Mouse (Mus musculus) megakaryocyte-erythroid progenitor cell, adult 5-6 weeks (primary cell): ENCODE results near the gene Lhx2. TPM values are rescaled to one million over a fixed set of nuclear protein-coding genes. Genes with fewer than 3 reads are reported as not detected.

ENCODE experiments used
- ATAC-seq: replicated peaks from 2 replicates; pipeline ENCODE4 v1.8.0; 2016; ENCODE audit warnings: mild to moderate bottlenecking, inconsistent platforms; ENCODE audit not compliant: severe bottlenecking, poor library complexity, low FRiP score, low TSS enrichment
- total RNA-seq, 2 experiments: library from RNA; stranded (forward) in 1 of 2; stranded (reverse) in 1 of 2; fragments of 200-1000, 215-1000 nt in 1 of 2; fragments of >200 nt in 1 of 2; fragmentation: Nextera tagmentation in 1 of 2; gene quantifications; 2 replicates each; pipeline ENCODE4 v1.2.3; 2014 to 2017

Gene Lhx2
- total RNA-seq, 2 experiments from 2014 or later = not detected

DNA sequence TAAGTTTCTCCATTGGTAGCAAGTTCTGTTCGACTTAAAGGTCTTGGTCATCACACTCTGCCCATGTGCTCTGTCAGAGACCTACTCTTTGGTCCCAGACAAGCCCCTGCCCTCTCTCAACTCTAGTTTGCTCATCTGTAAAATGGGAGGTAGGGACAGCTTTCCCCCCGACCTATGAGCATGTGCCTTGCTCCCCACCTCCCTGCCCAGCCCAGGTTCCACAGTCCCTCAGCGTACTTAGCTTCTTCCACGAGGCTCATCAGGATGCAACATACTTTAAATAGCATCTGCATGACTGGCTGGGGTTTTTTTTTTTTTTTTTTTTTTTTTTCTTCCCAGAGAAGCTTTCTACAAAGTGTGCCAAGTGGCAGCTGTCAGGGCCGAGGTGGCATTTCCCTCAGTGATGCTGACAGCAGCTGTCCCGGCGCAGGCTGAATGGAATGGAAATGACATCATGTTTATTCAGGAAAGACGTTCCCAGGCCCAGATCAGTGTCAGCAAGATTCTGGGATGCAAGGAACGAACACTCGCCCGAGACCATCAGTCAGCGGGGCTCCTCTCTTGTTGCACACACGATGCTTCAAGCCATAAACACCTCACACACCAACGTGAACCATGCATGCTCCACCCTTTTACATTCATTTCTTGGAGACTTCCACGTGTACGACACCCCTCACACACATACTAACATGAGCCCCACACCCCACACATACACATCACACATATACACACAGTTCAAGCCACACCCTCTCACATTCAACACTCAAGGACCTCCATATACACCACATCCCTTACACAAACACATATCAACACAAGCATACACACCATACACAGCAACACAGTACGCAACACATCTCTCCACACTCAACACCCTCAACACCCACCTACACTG is 56.1 kb downstream of the Lhx2 start:
- no peak for ATAC-seq

DNA sequence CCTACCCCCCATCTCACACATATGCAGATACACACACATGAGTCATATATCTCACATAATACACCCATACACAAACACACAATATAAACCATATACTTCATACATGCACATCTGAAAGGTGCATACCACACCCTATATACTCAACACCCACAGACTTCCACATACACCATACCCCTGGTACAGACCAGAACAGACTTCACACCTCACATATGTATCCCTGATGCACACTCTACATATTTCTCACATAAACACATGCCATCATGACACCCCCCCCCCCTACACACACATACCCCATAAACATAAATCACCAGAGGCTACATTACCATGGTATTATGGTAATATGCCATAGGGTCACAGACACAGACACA is 56.8 kb downstream of the Lhx2 start:
- ATAC-seq = no peak

DNA sequence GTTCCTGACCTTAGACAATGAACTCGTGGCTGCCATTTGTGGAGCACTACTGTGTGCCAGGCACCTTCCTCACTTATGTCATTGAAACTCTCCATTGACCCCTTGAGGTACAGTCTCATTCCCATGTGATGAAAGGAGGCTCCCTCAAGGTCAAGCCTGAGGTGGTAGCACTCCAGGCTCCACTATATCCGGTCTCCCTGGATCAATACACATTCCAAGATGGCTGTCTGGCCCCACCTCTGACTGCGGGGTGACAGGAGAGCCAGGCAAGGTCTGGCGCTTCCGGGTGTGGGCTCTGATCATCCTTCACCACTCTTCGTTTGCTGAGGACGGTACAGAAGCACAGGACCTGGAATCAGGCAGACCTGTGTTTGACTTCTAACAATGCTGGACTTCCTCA is 58.2 kb downstream of the Lhx2 start:
- ATAC-seq = no peak

DNA sequence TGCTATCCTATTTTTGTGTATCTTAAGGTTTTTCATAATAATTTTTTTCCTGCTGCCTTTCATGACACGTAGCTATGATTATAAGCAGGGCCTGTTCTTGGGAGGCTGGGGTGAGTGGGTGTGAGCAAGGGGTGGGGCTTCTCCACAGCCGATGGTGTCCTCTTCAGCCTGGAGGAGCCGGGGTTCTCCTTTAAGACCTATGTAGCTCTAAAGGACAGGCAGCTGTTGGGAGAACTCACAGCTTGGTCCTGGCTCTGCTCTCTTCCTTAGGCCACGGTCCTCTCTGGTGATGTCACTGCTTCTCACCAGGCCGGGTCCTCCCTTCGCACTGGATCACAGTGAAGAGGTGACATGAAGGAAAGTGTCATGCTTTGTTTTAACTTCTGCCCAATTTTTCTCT is 58.8 kb downstream of the Lhx2 start:
- no peak for ATAC-seq

DNA sequence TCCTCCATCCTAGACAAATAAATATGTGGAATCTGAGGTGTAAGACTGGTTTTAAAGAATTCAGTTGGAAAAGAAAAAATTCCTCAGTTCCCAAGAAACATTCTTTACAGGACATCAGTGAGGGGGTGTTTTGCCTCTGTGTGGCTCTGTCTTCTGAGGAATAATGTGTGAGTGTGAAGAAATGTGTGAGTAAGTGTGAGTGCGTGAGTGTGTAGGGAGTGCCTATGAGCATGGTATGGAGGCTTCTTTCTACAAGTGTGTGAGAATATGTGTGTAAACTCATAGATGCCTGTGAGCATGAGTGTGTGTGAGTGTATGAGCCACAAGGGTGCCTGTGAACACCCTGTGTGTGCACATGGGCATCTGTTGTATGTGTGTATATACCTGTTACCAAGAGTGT is 63.5 kb downstream of the Lhx2 start:
- ATAC-seq = no peak

DNA sequence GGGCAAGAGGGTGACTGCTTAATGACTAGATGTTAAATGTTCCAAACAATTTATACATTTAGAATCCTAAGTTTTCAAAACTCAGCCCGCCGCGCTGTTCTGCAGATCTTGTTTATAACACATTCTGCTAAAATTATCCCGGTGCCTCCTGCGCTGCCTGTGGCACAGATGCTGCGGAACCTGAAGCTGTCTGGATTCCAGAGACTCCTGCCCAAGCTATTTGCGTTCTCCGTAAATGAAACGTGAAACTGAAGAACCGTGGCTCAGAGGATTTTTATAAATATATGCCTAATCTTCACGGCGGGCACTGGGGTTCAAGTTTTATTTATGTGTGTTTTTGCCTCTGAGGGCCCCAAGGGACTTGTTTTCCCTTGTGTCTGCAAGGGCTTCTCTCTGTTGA is 64.2 kb downstream of the Lhx2 start:
- no peak for ATAC-seq

DNA sequence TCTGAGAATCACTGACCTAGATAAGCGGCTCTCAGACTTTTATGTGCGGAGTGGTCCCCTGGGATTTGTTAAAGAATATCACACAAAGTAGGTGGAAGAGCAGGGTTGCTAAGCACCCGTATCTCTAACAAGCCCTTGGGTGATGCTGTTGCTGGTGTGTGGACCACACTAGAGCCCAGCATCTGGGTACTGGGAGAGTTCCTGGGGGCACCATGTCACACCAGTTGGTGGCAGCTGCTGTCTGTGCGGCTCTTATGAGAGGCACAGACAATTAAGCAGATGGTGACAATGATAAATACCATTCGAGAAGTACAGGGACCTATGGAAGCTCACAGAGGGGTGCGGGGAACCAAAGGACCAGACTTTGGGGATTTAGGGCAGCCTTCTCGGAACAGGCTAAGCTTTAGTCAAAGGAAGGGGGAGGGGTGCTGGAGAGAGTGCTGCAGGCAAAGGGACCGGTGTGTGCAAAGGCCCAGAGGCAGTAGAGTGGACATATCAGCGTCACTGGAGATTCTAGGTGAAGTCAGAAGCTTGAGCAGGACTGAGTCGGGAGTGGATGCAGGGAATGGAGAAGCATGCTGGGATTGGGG is 65.0 kb downstream of the Lhx2 start:
- ATAC-seq = no peak

DNA sequence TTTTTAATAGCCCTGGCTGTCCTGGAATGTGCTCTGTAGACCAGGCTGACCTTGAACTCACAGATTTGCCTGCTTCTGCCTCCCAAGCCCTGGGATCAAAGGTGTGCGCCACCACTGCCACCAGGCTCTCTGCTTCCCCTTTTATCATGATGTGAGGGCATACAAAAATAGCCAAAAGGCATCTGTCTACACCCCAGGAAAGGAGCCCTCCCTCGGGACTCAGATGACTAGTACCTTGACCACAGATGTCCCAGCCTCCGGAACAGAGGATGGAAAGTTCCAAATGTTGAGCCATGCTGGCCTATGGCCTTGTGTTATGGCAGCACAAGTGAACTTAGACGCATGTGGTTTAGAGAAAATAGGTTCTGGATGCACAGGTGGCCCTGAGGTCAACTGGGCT is 66.3 kb downstream of the Lhx2 start:
- ATAC-seq = no peak

DNA sequence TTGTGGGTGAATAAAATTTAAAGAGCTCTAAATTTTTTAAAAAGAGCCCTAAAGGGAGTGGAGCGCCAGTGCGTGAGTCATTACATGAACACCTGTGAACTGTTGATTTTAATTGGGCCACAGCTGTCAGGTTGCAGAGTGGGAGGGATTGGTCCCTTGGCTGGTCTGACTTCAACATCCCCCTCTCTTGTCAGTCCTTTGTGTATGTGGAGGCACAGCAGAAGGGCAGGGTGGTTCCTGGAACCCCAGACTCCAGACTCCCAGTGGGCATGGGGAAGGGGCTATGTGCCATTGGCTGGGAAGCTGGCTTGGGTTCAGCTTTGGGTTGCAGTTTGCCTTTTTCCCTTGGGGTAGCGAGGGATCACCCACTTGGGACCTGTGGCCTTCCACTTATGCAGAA is 70.2 kb downstream of the Lhx2 start:
- ATAC-seq = no peak

DNA sequence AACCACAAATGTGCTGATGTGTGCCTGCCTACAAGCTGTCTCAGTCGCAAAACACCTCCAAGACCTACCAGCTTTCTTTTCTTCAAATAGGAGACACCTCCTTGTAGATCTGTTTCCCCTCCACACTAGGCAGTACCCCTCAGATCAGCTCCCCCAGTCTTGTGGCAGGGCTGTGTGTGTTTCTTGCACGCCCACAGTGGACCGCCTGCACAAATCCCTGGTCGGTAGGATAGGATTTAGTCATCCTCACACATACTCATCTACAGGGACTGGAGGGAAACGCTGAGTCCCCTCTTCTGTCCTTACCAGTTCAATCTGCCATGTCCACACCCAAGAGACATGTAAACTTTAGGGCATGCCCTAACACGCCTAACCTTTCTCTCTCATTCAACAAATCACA is 71.1 kb downstream of the Lhx2 start:
- no peak for ATAC-seq

DNA sequence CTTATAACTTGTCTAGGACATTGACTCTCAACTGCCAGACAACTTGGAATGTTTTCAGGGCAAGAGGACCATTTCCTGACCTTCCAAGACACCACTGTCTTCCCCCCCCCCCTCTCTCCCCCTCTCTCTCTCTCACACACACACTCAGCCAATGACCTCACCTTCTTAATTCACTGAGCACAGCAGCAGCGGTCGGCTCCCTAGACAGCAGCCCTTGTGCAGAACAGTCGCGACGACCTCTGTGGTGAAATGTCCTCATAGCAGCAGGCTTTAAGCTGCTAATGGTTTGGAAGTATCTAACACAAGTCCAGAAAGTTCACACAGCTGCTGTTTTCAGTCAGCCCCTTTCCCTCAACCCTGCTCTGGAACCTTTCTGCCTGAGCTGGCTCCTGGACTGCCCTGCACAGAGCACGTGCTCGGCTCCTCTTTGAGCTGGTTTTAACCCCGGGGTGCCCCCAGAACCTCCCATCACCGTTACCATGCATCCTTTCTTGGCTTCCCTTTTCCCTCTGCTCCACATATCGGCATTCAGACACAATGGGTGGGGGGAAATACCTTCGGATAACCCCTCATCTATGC is 73.6 kb downstream of the Lhx2 start:
- no peak for ATAC-seq

DNA sequence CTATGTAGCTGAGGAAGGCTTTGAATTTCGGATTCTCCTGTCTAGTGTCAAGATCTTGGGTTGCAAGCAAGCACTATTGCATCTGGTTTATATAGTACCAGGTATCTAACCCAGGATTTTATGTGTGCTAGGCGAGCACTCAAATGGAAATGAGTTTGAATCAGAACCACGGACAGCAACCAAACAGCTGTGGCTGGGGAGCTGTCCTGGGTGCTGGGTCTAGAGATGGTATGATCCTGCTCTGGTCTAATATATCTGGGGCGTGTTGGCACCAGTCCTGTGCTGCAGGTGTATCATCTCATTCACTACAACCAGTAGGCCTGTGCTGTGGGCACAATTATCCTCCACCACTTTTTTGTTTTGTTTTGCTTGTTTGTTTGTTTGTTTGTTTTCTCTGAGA is 78.9 kb downstream of the Lhx2 start:
- ATAC-seq = peak; percentile 65

Other genes with a start within 250 kb of the Lhx2 start
- gene Dennd1a, start 51.9 kb upstream of the Lhx2 start, total RNA-seq (2014; fragmentation: Nextera tagmentation) = 28.3 and 37.0 TPM in 2 replicates
- gene Dennd1a, start 51.9 kb upstream of the Lhx2 start, total RNA-seq (2017) = 17.6 and 34.2 TPM in 2 replicates
- not detected in 2 replicates for gene Nek6, start 172.4 kb downstream of the Lhx2 start, total RNA-seq (2014; fragmentation: Nextera tagmentation)
- 0.05 and 0.65 TPM in 2 replicates for gene Nek6, start 172.4 kb downstream of the Lhx2 start, total RNA-seq (2017)